In the genomic region with DNA sequence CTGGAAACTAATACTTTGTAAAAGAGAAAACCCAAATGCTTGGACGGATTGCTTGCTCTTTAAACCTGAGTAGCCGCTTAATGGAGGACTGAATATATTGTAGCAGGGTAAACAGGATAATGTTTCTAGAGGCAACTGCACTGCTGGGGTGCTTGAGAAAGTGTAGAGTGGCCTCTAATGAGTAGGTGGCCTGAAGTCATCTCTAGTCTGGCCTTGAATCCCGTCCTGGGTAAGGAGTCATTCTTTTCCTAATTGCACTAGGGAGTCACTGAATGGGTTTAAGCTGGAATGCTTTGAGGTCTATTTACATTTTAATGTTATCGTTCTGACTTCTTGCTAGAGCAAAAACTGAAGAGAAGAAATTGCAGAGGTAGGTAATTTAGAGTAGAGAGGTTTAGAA, we compare ENCODE assay signal across 8 mouse cellular contexts. TPM values are rescaled to one million over a fixed set of nuclear protein-coding genes. Genes with fewer than 3 reads are reported as not detected.
A peak's percentile ranks its signal among the peaks of the same experiment; 100 is the strongest.
DNase-seq lines count a peak whose midpoint lies in the region; ATAC-seq and TF ChIP-seq lines count a peak whose summit lies in the region.

No protein-coding gene starts in this region.

- 4% methylated on average over 4 of the region's 4 CpGs for WGBS in kidney, adult 2 months
- WGBS in hindbrain, embryonic 12.5 days, result 9% methylated on average over 4 of the region's 4 CpGs
- 6% methylated on average over 4 of the region's 4 CpGs for WGBS in midbrain, embryonic 13.5 days

- TF ChIP-seq POLR2A in kidney, adult 2 months (IDR thresholded peaks at IDR 0.05; ENCODE audit: low read depth, low read length), result no peak

- H3K36me3 ChIP-seq in kidney, adult 2 months (ENCODE audit: control insufficient read depth, insufficient read depth, low read length), result peaks cover 3% of the 10 kb centered on the region
- H3K36me3 ChIP-seq in hindbrain, embryonic 12.5 days, result peaks cover 14% of the 10 kb centered on the region
- peaks cover 14% of the 10 kb centered on the region for H3K36me3 ChIP-seq in midbrain, embryonic 13.5 days

- no peaks in the 10 kb centered on the region for H3K27me3 ChIP-seq in kidney, adult 2 months (replicated peaks; ENCODE audit: control insufficient read depth, insufficient read depth, low read length)
- no peaks in the 10 kb centered on the region for H3K27me3 ChIP-seq in hindbrain, embryonic 12.5 days
- H3K27me3 ChIP-seq in midbrain, embryonic 13.5 days, result no peaks in the 10 kb centered on the region

- H3K9me3 ChIP-seq in hindbrain, embryonic 12.5 days (replicated peaks), result no peaks in the 10 kb centered on the region
- H3K9me3 ChIP-seq in midbrain, embryonic 13.5 days, result no peaks in the 10 kb centered on the region

- ATAC-seq in hindbrain, embryonic 12.5 days (ENCODE audit: low FRiP score), result no peak
- no peak for ATAC-seq in midbrain, embryonic 13.5 days

- no peaks in the 10 kb centered on the region; the same call in 1 of the 2 replicates for H3K4me1 ChIP-seq in kidney, adult 2 months (ENCODE audit: control insufficient read depth, insufficient read depth, low read length)
- peaks cover 16% of the 10 kb centered on the region for H3K4me1 ChIP-seq in hindbrain, embryonic 12.5 days
- H3K4me1 ChIP-seq in midbrain, embryonic 13.5 days (replicated peaks), result peaks cover 18% of the 10 kb centered on the region

- peak overlapping the region; percentile 56 for H3K9ac ChIP-seq in hindbrain, embryonic 12.5 days
- H3K9ac ChIP-seq in midbrain, embryonic 13.5 days (replicated peaks), result peak overlapping the region; percentile 71

- H3K27ac ChIP-seq in kidney, adult 2 months (ENCODE audit: insufficient read depth, low read depth, low read length), result peak overlapping the region; percentile 48; the same call in 1 of the 2 replicates
- H3K27ac ChIP-seq in hindbrain, embryonic 12.5 days, result no peak overlapping the region
- no peak overlapping the region for H3K27ac ChIP-seq in midbrain, embryonic 13.5 days

- no peak for TF ChIP-seq CTCF in kidney, adult 2 months (conservative IDR thresholded peaks at IDR 0.05; ENCODE audit: insufficient read depth, insufficient read length, low read depth, low read length)

- H3K4me3 ChIP-seq in kidney, adult 2 months (ENCODE audit: insufficient read depth, low read depth, low read length), result peak overlapping the region; percentile 72
- peak overlapping the region; percentile 79 for H3K4me3 ChIP-seq in hindbrain, embryonic 12.5 days
- peak overlapping the region; percentile 78 for H3K4me3 ChIP-seq in midbrain, embryonic 13.5 days (replicated peaks)

- peak overlapping the region; percentile 90 for H3K4me2 ChIP-seq in hindbrain, embryonic 12.5 days (replicated peaks)
- H3K4me2 ChIP-seq in midbrain, embryonic 13.5 days (replicated peaks), result peak overlapping the region; percentile 78

- peak; percentile 14 for DNase-seq in kidney, adult 2 months
- no peak for DNase-seq in kidney, postnatal 36 days
- peak; percentile 66 for DNase-seq in R1 (ENCODE audit: low read depth, low spot score)
- no peak for DNase-seq in retina, postnatal 1 day
- DNase-seq in gastrocnemius, postnatal 10 days, result no peak
- no peak for DNase-seq in gastrocnemius, adult 8-10 months (ENCODE audit: low spot score in 2 of 2)

RNA-seq across cellular contexts. Expression of a gene that starts 0.7 kb away (rescaled TPM):
- 62.6 and 65.1 TPM in 2 replicates for polyA plus RNA-seq in kidney, adult 2 months (2012; rRNA removed)
- 64.6 and 68.9 TPM in 2 replicates for polyA plus RNA-seq in hindbrain, embryonic 12.5 days (2016; fragmentation: Nextera tagmentation; extraction: Ambion mirVana)
- 66.9 and 72.9 TPM in 2 replicates for polyA plus RNA-seq in midbrain, embryonic 13.5 days (2015; fragmentation: Nextera tagmentation; extraction: Ambion mirVana)
- total RNA-seq in gastrocnemius, postnatal 10 days (2021), result 10 to 100 TPM; 16.0 to 16.3 TPM
- total RNA-seq in gastrocnemius, adult 8-10 months (2022), result 10 to 100 TPM; 19.6 to 26.9 (median 24.7) TPM

RNA-seq across cellular contexts. Expression of a gene that starts 1.0 kb away (rescaled TPM):
- polyA plus RNA-seq in kidney, adult 2 months (2012; rRNA removed), result 2,120 and 2,704 TPM in 2 replicates
- polyA plus RNA-seq in hindbrain, embryonic 12.5 days (2016; fragmentation: Nextera tagmentation; extraction: Ambion mirVana), result 444 and 517 TPM in 2 replicates
- 524 and 547 TPM in 2 replicates for polyA plus RNA-seq in midbrain, embryonic 13.5 days (2015; fragmentation: Nextera tagmentation; extraction: Ambion mirVana)
- total RNA-seq in gastrocnemius, postnatal 10 days (2021), result 100 to 1,000 TPM; 749 to 932 TPM
- total RNA-seq in gastrocnemius, adult 8-10 months (2022), result 1,000 to 10,000 TPM in 1 of 4 experiments, 100 to 1,000 TPM in 3; 882 to 1,031 (median 959) TPM

RNA-seq across cellular contexts. Expression of a gene that starts 41.4 kb away (rescaled TPM):
- polyA plus RNA-seq in kidney, adult 2 months (2012; rRNA removed), result not detected in 2 replicates
- polyA plus RNA-seq in hindbrain, embryonic 12.5 days (2016; fragmentation: Nextera tagmentation; extraction: Ambion mirVana), result 1.7 and 2.1 TPM in 2 replicates
- polyA plus RNA-seq in midbrain, embryonic 13.5 days (2015; fragmentation: Nextera tagmentation; extraction: Ambion mirVana), result 0.69 and 1.0 TPM in 2 replicates
- total RNA-seq in gastrocnemius, postnatal 10 days (2021), result 1 to 10 TPM in 1 of 2 experiments, under 1 TPM in 1; 0.56 to 1.1 TPM
- total RNA-seq in gastrocnemius, adult 8-10 months (2022), result under 1 TPM in 2 of 4 experiments, not detected in 2; 0.10 to 0.12 TPM

Comparison
In these comparisons a context has a peak if more than half of its experiments do, and no peak if none do; other contexts are left out.
1. DNase-seq: peak in kidney, adult 2 months (single experiment) and R1 (single experiment); none in kidney, postnatal 36 days (0 of 2), retina, postnatal 1 day (single experiment), gastrocnemius, postnatal 10 days (single experiment) and gastrocnemius, adult 8-10 months (0 of 2).
2. Peak in every context shown above with its lines, with median percentiles within 50 percentile points of each other: H3K4me3 ChIP-seq.